Mouse (Mus musculus) CD4-positive, CD25-positive, alpha-beta regulatory T cell, adult 4 months (primary cell): ENCODE measurements around the gene Ssr1. TPM values are rescaled to one million over a fixed set of nuclear protein-coding genes. Genes with fewer than 3 reads are reported as not detected.

Source experiments
- polyA plus RNA-seq, 2 experiments: library from polyadenylated mRNA; unstranded; fragments of 100-300 nt; shearing (Covaris generic); gene quantifications; one replicate each; pipeline ENCODE4 v1.2.1; 2017

Gene Ssr1
- polyA plus RNA-seq, 2 experiments from 2014 or later, result 103 to 115 TPM

Other genes starting within 250 kb of the Ssr1 start
- gene Rreb1, start 215.8 kb downstream of the Ssr1 start, polyA plus RNA-seq, result 1 to 10 TPM; 6.7 to 7.9 TPM
- gene Riok1, start 42.8 kb upstream of the Ssr1 start, polyA plus RNA-seq, result 100 to 1,000 TPM; 109 to 113 TPM
- 1 to 10 TPM; 1.3 to 2.2 TPM for gene Cage1, start 42.9 kb upstream of the Ssr1 start, polyA plus RNA-seq
- gene Dsp, start 157.1 kb upstream of the Ssr1 start, polyA plus RNA-seq, result under 1 TPM; 0.13 to 0.15 TPM
- gene Snrnp48, start 210.7 kb upstream of the Ssr1 start, polyA plus RNA-seq, result 10 to 100 TPM; 50.1 to 83.1 TPM